Mouse (Mus musculus) monocyte, adult 5-6 weeks (primary cell): ENCODE results near the gene Gabra4. TPM values are rescaled to one million over a fixed set of nuclear protein-coding genes. Genes with fewer than 3 reads are reported as not detected.
"Not testable (repeated sequence)": the region's sequence is repeated elsewhere in the genome, so short reads cannot be mapped to it uniquely, and the experiment has no call there.

Experiments
- ATAC-seq: fragments of 153-309, 156-312 bp; replicated peaks from 2 replicates; pipeline ENCODE4 v1.8.0; 2017; ENCODE audit warnings: mild to moderate bottlenecking; ENCODE audit not compliant: low TSS enrichment, insufficient number of reproducible peaks, severe bottlenecking, poor library complexity, low FRiP score
- total RNA-seq: library from RNA; stranded (forward); fragments of 200-1000, 200-491, 200-594 nt; gene quantifications from 3 replicates; pipeline ENCODE4 v1.2.3, GENCODE M21; 2017

Gabra4 gene
- total RNA-seq, 1 experiment from 2014 or later, result not detected

DNA sequence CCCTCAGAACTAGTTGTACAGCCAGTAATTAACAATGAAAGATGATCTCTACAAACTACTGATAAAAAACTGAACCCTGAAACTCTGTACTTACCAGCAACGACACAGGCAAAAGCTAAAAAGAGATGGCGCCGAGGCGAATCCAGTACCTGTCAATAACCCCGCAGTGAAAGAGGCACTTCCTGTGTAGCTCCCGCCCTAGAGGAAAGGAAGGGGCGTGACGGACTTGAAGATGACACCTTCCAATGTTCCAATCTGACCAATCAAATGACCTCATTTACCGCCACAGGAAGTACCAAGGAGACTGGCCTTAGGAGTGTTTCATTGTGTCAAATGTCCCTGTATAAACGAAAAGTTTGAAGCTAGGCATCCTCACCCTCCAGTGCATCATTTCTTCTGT lies 110.0 kb downstream of the Gabra4 start, which contains the start of gene Cox7b2:
TSS of gene Cox7b2 (minus strand) at position 127 of the 400 bp plus-strand sequence.
- no peak for ATAC-seq

DNA sequence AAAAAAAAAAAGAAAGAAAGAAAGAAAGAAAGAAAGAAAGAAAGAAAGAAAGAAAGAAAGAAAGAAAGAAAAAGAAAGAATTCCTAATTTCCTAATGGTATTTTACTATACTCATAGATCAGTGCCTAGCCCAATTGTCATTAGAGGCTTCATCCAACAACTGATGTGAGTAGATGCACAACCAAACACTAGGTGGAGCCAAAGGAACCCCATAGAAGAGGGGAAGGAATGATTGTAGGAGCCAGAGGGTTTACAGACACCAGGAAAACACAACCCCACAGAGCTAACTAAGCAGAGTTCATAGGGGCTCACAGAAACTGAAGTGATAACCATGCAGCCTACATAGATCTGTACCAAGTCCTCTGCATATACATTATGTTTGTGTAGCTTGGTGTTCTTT lies 112.6 kb downstream of the Gabra4 start:
- ATAC-seq, result no peak

DNA sequence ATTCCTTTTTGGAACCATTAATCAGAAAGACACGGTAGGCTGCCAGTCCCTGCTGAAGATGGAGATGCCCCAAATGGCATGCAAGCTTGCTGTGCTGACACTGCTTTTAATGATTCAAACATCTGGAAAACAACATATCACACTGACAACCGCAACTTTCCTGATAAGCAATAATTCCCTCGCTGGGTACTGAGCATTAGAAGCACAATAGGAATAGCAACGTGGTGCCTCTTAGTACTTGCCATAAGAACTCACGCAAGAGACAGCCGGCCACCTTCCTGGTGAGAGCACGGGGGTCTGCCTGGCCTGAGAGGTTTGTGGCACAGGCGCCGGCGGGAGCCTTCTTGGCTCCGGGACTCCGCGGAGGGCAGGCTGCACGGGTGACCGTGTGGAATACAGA lies 132.6 kb downstream of the Gabra4 start:
- not testable (repeated sequence) for ATAC-seq

Other genes with a start within 250 kb of the Gabra4 start
- not detected in 3 replicates for gene Cox7b2, start 110.1 kb downstream of the Gabra4 start, total RNA-seq
- gene Gabrb1, start 195 bp downstream of the Gabra4 start, total RNA-seq, result not detected in 3 replicates